Mouse (Mus musculus) lung, postnatal 25 days (tissue): ENCODE measurements around the gene Adss.

Experiments
- DNase-seq: peaks from one replicate; pipeline ENCODE4 v3.0.0; 2022; ENCODE audit warnings: low spot score

Gene Adss

GRCm38 (mm10) chr1:177727883-177728525 lies 68.3 kb downstream of the Adss start:
- no peak for DNase-seq

DNA sequence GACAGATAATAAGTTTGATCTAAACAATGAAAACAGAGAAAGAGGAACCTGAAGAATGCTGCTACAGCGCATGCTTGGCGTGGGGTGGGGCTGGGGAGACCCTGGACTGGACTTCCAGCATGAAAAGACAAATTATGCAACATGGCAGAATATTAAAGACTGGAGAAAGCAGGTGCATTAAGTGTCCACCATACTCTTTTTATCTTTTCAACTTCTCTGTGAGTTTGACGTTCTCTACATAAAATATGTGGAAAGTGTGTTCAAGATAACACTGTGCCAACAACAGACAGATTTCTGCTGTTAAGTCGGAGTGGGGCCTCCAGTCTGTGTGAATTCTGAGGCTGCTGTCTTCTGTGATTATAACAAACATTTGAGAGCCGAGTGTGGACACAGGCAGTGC lies 69.4 kb downstream of the Adss start:
- no peak for DNase-seq

- no peak for DNase-seq
These were observed 72.5 kb downstream of the Adss start for GRCm38 (mm10) chr1:177723786-177724185.

- DNase-seq: no peak
These were observed 77.3 kb downstream of the Adss start for GRCm38 (mm10) chr1:177719029-177719427.

GRCm38 (mm10) chr1:177718340-177719028 lies 77.8 kb downstream of the Adss start:
- DNase-seq: no peak

GRCm38 (mm10) chr1:177717057-177717835 lies 79.1 kb downstream of the Adss start:
- no peak for DNase-seq

- DNase-seq: no peak
These were observed 79.9 kb downstream of the Adss start for GRCm38 (mm10) chr1:177716448-177716847.

DNA sequence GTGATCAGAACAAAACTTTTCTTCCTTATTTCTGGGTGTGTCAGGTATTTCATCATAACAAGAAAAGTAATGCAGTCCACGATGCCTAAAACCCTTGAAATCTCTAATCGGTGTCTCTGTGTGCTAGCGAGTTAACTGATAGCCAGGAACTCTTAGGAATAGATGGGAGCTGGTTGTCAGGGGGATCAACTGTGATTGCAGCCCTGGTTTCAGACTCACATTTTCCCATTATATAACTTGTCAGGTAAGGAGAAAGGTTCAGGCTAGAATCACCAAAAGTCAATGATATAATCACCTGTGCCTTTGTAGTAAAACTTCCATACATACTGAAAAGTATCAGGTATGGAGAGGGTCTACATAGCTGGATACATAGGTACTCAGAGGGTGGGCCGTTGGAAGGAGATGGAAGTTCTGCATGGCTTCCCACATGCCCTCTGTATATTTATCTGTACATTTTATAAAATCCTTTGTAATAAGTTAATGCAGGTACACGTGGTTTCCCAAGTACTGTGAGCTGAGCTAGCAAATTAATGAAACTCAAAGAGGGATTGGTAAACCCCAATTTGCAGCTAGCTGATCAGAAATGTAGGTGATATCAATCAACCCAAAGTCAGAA lies 81.8 kb downstream of the Adss start:
- DNase-seq: no peak

DNA sequence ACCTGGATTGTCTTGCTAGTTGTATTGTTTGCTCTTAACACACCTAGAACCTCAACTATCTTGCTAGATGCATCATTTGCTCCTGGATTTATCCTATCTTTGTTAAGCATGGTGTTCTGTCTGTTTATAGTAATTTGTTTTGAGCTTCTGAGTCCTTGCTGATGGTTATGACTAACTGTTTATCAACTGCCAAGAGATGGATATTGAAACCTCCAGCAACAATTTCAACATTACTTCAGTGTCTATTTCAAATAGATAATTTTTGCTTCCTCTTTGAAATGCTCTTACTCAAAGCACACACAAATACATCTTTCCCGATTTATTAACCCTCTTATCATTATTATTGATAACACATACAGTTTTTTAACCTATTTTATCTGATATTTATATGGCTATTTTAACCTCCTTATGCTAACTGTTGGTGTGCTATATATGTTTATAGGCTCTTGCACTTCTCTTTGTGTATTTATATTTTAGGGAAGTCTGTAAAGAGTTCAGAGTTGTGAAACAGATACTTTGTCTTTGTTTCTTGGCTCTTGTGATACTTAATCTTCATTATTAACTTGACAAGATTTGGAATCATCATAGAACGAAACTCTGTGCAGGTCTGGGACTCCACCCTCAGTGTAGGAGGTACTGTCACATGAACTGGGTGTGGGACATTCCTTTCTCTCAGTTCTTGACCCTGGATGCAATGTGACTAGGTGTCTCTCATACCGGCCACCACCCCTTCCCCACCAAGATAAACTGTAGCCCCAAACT lies 82.5 kb downstream of the Adss start:
- DNase-seq: no peak
